Mouse (Mus musculus) layer of hippocampus, postnatal 14 days (tissue): ENCODE results near the gene Slc16a4. TPM values are rescaled to one million over a fixed set of nuclear protein-coding genes. Genes with fewer than 3 reads are reported as not detected.

Source experiments
- DNase-seq, 2 experiments: peaks; one replicate each; pipeline ENCODE4 v3.0.0; 2021 to 2022; ENCODE audit warnings: low spot score in 2 of 2, mixed read lengths in 1 of 2
- total RNA-seq, 2 experiments: library from RNA; stranded (reverse); gene quantifications; 2 replicates each; pipeline ENCODE4 v1.2.3; 2021

Gene Slc16a4
- total RNA-seq, 2 experiments from 2014 or later = 2.6 to 3.5 TPM

DNA sequence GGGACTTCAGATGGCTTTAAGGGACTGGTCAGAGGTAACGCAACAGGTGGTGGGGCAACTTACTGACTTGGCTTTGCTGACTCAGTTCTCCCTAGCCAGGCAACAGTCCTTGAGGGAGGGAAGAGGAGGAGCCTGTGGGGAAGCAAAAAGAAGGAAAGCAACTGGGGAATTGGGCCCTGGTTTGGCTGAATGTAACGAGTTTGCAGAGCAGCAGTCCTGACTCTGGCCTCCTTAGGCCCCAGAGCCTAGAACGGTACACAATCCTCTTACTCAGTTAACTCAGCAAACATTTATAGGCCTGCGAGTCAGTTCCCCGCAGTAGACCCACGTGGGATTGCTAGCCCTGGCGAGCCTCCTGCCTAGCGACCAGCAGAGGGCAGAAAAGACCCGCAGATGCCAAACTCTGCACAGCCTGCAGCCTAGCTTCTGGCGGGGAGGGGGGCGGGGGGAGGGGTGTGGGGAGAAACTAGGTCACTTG lies 66.0 kb downstream of the Slc16a4 start:
- DNase-seq = peak; percentile 84 to 89

DNA sequence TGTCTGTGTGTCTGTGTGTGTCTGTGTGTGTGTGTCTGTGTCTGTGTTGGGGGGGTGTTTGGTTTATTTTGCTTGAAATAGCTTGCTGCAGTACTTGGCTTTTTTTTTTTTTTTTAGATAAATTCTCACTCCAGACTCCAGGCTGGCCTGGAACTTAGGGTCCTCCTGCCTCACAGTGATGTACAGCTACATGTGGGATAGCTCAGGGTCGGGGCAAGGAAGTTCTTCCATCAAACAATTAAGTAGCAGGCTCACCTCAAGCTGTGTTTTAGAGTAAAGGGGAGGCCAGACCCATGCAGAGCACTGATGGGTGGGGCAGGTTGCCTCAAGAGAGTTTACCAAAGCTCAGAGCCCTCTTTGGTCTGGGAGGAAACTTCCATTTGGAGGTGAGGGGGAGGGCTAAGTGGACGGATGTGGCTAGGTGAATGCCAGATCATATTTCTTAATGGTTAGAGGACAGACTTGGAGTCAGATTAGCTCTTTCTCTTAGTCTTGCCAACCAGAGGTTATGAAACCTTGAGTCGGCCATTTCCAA lies 66.7 kb downstream of the Slc16a4 start:
- DNase-seq = no peak

DNA sequence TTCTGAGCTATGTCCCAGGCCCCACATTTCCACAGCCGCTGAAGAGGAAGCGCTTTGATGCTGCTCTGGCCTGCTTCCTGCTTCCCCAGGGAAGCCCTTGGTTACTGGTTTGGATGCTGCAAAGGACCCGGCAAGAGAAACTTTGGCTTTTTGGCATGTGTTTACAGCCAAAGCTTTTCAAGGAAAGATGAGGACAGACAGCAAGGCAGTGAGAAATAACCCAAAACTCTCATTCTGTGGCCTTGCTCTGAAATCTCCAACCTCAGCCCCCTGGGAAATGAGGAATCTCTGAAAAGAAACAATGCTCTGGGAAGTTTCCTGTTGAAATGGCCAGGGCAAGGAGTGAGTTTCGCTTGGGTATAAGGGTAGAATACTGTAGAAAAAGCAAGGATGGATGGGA lies 69.3 kb downstream of the Slc16a4 start:
- no peak for DNase-seq

Other genes with a start within 250 kb of the Slc16a4 start
- gene Kcna2, start 190.1 kb upstream of the Slc16a4 start, total RNA-seq = 10 to 100 TPM; 76.1 to 82.3 TPM
- not detected for gene Kcna10, start 108.2 kb upstream of the Slc16a4 start, total RNA-seq
- gene Cym, start 69.5 kb upstream of the Slc16a4 start, total RNA-seq = not detected
- gene A630076J17Rik, start 60.6 kb upstream of the Slc16a4 start, total RNA-seq = not detected
- not detected for gene Prok1, start 51.5 kb upstream of the Slc16a4 start, total RNA-seq
- 10 to 100 TPM; 61.1 to 62.6 TPM for gene Lamtor5, start 12.4 kb upstream of the Slc16a4 start, total RNA-seq
- gene Rbm15, start 42.4 kb downstream of the Slc16a4 start, total RNA-seq = 10 to 100 TPM; 23.8 to 24.9 TPM
- 10 to 100 TPM; 33.1 to 35.8 TPM for gene Kcnc4, start 168.3 kb downstream of the Slc16a4 start, total RNA-seq
- gene Slc6a17, start 226.8 kb downstream of the Slc16a4 start, total RNA-seq = 100 to 1,000 TPM; 281 to 304 TPM